Mouse (Mus musculus) gastrocnemius, adult 2 months (tissue): Measurements from ENCODE around the gene Rpl23a. TPM values are rescaled to one million over a fixed set of nuclear protein-coding genes. Genes with fewer than 3 reads are reported as not detected.
"Not testable (repeated sequence)": the region's sequence is repeated elsewhere in the genome, so short reads cannot be mapped to it uniquely, and the experiment has no call there.

Experiments
- DNase-seq: peaks from one replicate; pipeline ENCODE4 v3.0.0; 2022
- H3K27ac ChIP-seq: fragments of 200-600 bp; 2 replicates; pipeline ENCODE4 v1.8.1; 2022; ENCODE audit warnings: mild to moderate bottlenecking
- H3K4me3 ChIP-seq: fragments of 200-600 bp; 2 replicates; pipeline ENCODE4 v1.8.1; 2022; ENCODE audit warnings: mild to moderate bottlenecking, moderate library complexity
- CTCF ChIP-seq: fragments of 200-600 bp; IDR thresholded peaks from 2 replicates; pipeline ENCODE4 v1.8.1; 2022; ENCODE audit warnings: antibody characterized with exemption, mild to moderate bottlenecking, moderate library complexity
- intact Hi-C: fragments of 180-260 bp; cut with DNase I; formaldehyde crosslinking; loops from one replicate; pipeline ENCODE4 v1.15.1; 2025
- microRNA-seq: library from miRNA; unstranded; fragments of <30 nt; microRNA quantifications from one replicate; pipeline ENCODE4 v1.2.0, GENCODE M21; 2021
- total RNA-seq, 2 experiments: library from RNA; stranded (reverse); gene quantifications; 2 replicates each; pipeline ENCODE4 v1.2.3; 2021

The Rpl23a gene
- total RNA-seq, 2 experiments from 2014 or later = 760 to 970 TPM

GRCm38 (mm10) chr11:78146707-78147543 lies 36.5 kb downstream of the Rpl23a start:
- Histone ChIP-seq H3K27ac (peak overlapping the region; percentile 44), H3K4me3 (no peak overlapping the region)
- intact Hi-C loops = no loop called here
- no peak for DNase-seq
- peak; percentile 13; the same call in 1 of the 2 replicates for TF ChIP-seq CTCF

GRCm38 (mm10) chr11:78146168-78146567 lies 37.2 kb downstream of the Rpl23a start:
- intact Hi-C loops = no loop called here
- Histone ChIP-seq H3K27ac (peak overlapping the region; percentile 44), H3K4me3 (no peak overlapping the region)
- TF ChIP-seq CTCF = peak; percentile 12; the same call in 1 of the 2 replicates
- DNase-seq = no peak

GRCm38 (mm10) chr11:78143520-78143919 lies 39.9 kb downstream of the Rpl23a start:
- Histone ChIP-seq H3K4me3 (no peak overlapping the region), H3K27ac (no peak overlapping the region)
- intact Hi-C loops = no loop called here
- no peak for DNase-seq
- TF ChIP-seq CTCF = no peak

- H3K4me3 ChIP-seq = no peak overlapping the region
- DNase-seq = no peak
- intact Hi-C loops = no loop called here
- H3K27ac ChIP-seq = no peak overlapping the region
- no peak for TF ChIP-seq CTCF
These were observed 42.7 kb downstream of the Rpl23a start for GRCm38 (mm10) chr11:78140665-78141064.

- intact Hi-C loops = no loop called here
- DNase-seq = no peak
- Histone ChIP-seq H3K4me3 (no peak overlapping the region), H3K27ac (peak overlapping the region; percentile 41; the same call in 1 of the 2 replicates)
- TF ChIP-seq CTCF = no peak
These were observed 45.4 kb downstream of the Rpl23a start for GRCm38 (mm10) chr11:78138023-78138422.

- peak overlapping the region; percentile 41; the same call in 1 of the 2 replicates for H3K27ac ChIP-seq
- intact Hi-C loops = no loop called here
- DNase-seq = no peak
- no peak for TF ChIP-seq CTCF
- no peak overlapping the region for H3K4me3 ChIP-seq
These were observed 45.8 kb downstream of the Rpl23a start for GRCm38 (mm10) chr11:78137584-78137983.

- H3K4me3 ChIP-seq = no peak overlapping the region
- DNase-seq = no peak
- no peak for TF ChIP-seq CTCF
- H3K27ac ChIP-seq = no peak overlapping the region
- intact Hi-C loops = no loop called here
These were observed 47.3 kb downstream of the Rpl23a start for GRCm38 (mm10) chr11:78136132-78136531.

- DNase-seq, H3K27ac ChIP-seq, H3K4me3 ChIP-seq, intact Hi-C loops: not testable (repeated sequence)
These were observed 48.1 kb downstream of the Rpl23a start for GRCm38 (mm10) chr11:78135314-78135713.

- no peak for DNase-seq
- TF ChIP-seq CTCF = no peak
- Histone ChIP-seq H3K4me3 (no peak overlapping the region), H3K27ac (no peak overlapping the region)
- intact Hi-C loops = no loop called here
These were observed 49.0 kb downstream of the Rpl23a start for GRCm38 (mm10) chr11:78134344-78134743.

GRCm38 (mm10) chr11:78133915-78134314 lies 49.5 kb downstream of the Rpl23a start:
- intact Hi-C loops = no loop called here
- H3K4me3 ChIP-seq = no peak overlapping the region
- H3K27ac ChIP-seq = no peak overlapping the region
- no peak for DNase-seq
- TF ChIP-seq CTCF = no peak

Small RNAs within 50 kb of the gene (microRNA-seq; reads per million reads assigned to microRNA genes)
- not detected for gene Mir7653

Other genes starting within 250 kb of the Rpl23a start
- 10 to 100 TPM; 15.0 to 15.8 TPM for gene Phf12, start 200.8 kb downstream of the Rpl23a start, total RNA-seq
- 1 to 10 TPM in 1 of 2 experiments, under 1 TPM in 1; 0.74 to 1.1 TPM for gene Dhrs13, start 151.3 kb downstream of the Rpl23a start, total RNA-seq
- 10 to 100 TPM; 46.0 to 49.8 TPM for gene Flot2, start 145.7 kb downstream of the Rpl23a start, total RNA-seq
- gene Eral1, start 103.2 kb downstream of the Rpl23a start, total RNA-seq = 10 to 100 TPM; 18.8 to 26.2 TPM
- gene Fam222b, start 88.9 kb downstream of the Rpl23a start, total RNA-seq = 1 to 10 TPM; 7.1 to 7.9 TPM
- 1 to 10 TPM; 2.1 to 2.8 TPM for gene Traf4, start 18.0 kb downstream of the Rpl23a start, total RNA-seq
- gene Nek8, start 6.9 kb downstream of the Rpl23a start, total RNA-seq = under 1 TPM; 0.36 to 0.75 TPM
- gene Tlcd1, start 6.9 kb downstream of the Rpl23a start, total RNA-seq = 1 to 10 TPM; 1.3 to 1.7 TPM
- 1 to 10 TPM; 3.3 to 4.6 TPM for gene Rab34, start 4.8 kb upstream of the Rpl23a start, total RNA-seq
- under 1 TPM in 1 of 2 experiments, not detected in 1; 0.81 TPM for gene Proca1, start 9.8 kb upstream of the Rpl23a start, total RNA-seq
- gene Sdf2, start 62.2 kb upstream of the Rpl23a start, total RNA-seq = 10 to 100 TPM; 47.3 to 48.0 TPM
- gene Supt6, start 62.4 kb upstream of the Rpl23a start, total RNA-seq = 10 to 100 TPM; 30.3 to 33.7 TPM
- 100 to 1,000 TPM; 221 to 231 TPM for gene 2610507B11Rik, start 78.2 kb upstream of the Rpl23a start, total RNA-seq
- gene BC030499, start 107.3 kb upstream of the Rpl23a start, total RNA-seq = under 1 TPM; 0.75 to 0.87 TPM
- gene Spag5, start 117.9 kb upstream of the Rpl23a start, total RNA-seq = 1 to 10 TPM in 1 of 2 experiments, under 1 TPM in 1; 0.81 to 2.0 TPM
- gene Aldoc, start 139.4 kb upstream of the Rpl23a start, total RNA-seq = 1 to 10 TPM; 1.6 to 2.7 TPM
- 10 to 100 TPM; 20.0 to 21.3 TPM for gene Pigs, start 144.8 kb upstream of the Rpl23a start, total RNA-seq
- 1 to 10 TPM; 7.1 to 9.2 TPM for gene Unc119, start 159.9 kb upstream of the Rpl23a start, total RNA-seq
- gene Foxn1, start 203.0 kb upstream of the Rpl23a start, total RNA-seq = not detected
- gene Slc13a2, start 238.6 kb upstream of the Rpl23a start, total RNA-seq = not detected